Mouse (Mus musculus) hindbrain, postnatal 0 days (tissue): ENCODE data around the gene Pzp. TPM values are rescaled to one million over a fixed set of nuclear protein-coding genes. Genes with fewer than 3 reads are reported as not detected.

ENCODE experiments used
- ATAC-seq: fragments of 200-750 bp; cut with Nextera tagmentation; 2 replicates; pipeline ENCODE4 v1.8.0; 2017; ENCODE audit warnings: mild to moderate bottlenecking, moderate TSS enrichment, moderate library complexity
- DNase-seq: peaks from one replicate; pipeline ENCODE4 v3.0.0-alpha.2; 2015; ENCODE audit warnings: low spot score
- H3K27ac ChIP-seq: fragments of 300-500 bp; sonication (generic); 2 replicates; pipeline ENCODE4 v1.5.1; 2014; ENCODE audit warnings: mild to moderate bottlenecking
- H3K27me3 ChIP-seq: fragments of 300-500 bp; sonication (generic); 2 replicates; pipeline ENCODE4 v1.6.1; 2014; ENCODE audit warnings: low read length, mixed read lengths; ENCODE audit not compliant: insufficient read depth
- H3K36me3 ChIP-seq: fragments of 300-500 bp; sonication (generic); 2 replicates; pipeline ENCODE4 v1.6.1; 2014; ENCODE audit warnings: low read length, mixed read lengths; ENCODE audit not compliant: insufficient read depth
- H3K4me1 ChIP-seq: fragments of 300-500 bp; sonication (generic); 2 replicates; pipeline ENCODE4 v1.6.1; 2014; ENCODE audit warnings: antibody characterized with exemption, low read length, mixed read lengths; ENCODE audit not compliant: insufficient read depth
- H3K4me2 ChIP-seq: fragments of 300-500 bp; sonication (generic); 2 replicates; pipeline ENCODE4 v1.6.1; 2014; ENCODE audit warnings: low read depth, mild to moderate bottlenecking, low read length, moderate library complexity, mixed read lengths
- H3K4me3 ChIP-seq: fragments of 300-500 bp; sonication (generic); 2 replicates; pipeline ENCODE4 v1.5.1; 2014; ENCODE audit warnings: low read length
- H3K9ac ChIP-seq: fragments of 300-500 bp; sonication (generic); replicated peaks from 2 replicates; pipeline ENCODE4 v1.6.1; 2014; ENCODE audit warnings: mild to moderate bottlenecking, low read length, moderate library complexity, mixed read lengths
- H3K9me3 ChIP-seq: fragments of 300-500 bp; sonication (generic); 2 replicates; pipeline ENCODE4 v1.6.1; 2016; ENCODE audit warnings: low read length, mixed read lengths
- CTCF ChIP-seq: IDR thresholded peaks from 2 replicates; pipeline ENCODE4 v1.5.1; 2016; ENCODE audit warnings: antibody characterized with exemption, control low read depth, low read depth
- WGBS: fragments of 180-500 bp; shearing (Covaris S2); extraction: QIAGEN DNeasy Blood & Tissue Kit; methylation state at CpG from one replicate; pipeline ENCODE4 v1.1.7; 2014; 5-methylcytosine and 5-hydroxymethylcytosine counted together
- polyA plus RNA-seq: library from polyadenylated mRNA; unstranded; fragments of >200 nt; fragmentation: Nextera tagmentation; extraction: Ambion mirVana; gene quantifications from 2 replicates; pipeline ENCODE4 v1.2.1, GENCODE M21; 2015
- total RNA-seq: library from RNA; depleted of rRNA; stranded (reverse); fragments of >200 nt; gene quantifications from 2 replicates; pipeline ENCODE4 v1.2.3, GENCODE M21; 2014

Pzp gene
- total and polyA plus RNA-seq, 2 experiments from 2014 or later = 0.03 TPM; not detected in 1

- Histone ChIP-seq H3K36me3 (no peaks in the 10 kb centered on the region), H3K9me3 (no peaks in the 10 kb centered on the region), H3K4me1 (peaks cover 5% of the 10 kb centered on the region), H3K9ac (no peak overlapping the region), H3K4me2 (no peak overlapping the region), H3K27me3 (no peaks in the 10 kb centered on the region), H3K4me3 (no peak overlapping the region), H3K27ac (no peak overlapping the region)
- no peak for TF ChIP-seq CTCF
- DNase-seq (no peak), ATAC-seq (no peak)
- 94% methylated on average over 5 of the region's 5 CpGs for WGBS
Observed at GRCm38 (mm10) chr6:128447063-128447462, 79.5 kb downstream of the Pzp start.

DNA sequence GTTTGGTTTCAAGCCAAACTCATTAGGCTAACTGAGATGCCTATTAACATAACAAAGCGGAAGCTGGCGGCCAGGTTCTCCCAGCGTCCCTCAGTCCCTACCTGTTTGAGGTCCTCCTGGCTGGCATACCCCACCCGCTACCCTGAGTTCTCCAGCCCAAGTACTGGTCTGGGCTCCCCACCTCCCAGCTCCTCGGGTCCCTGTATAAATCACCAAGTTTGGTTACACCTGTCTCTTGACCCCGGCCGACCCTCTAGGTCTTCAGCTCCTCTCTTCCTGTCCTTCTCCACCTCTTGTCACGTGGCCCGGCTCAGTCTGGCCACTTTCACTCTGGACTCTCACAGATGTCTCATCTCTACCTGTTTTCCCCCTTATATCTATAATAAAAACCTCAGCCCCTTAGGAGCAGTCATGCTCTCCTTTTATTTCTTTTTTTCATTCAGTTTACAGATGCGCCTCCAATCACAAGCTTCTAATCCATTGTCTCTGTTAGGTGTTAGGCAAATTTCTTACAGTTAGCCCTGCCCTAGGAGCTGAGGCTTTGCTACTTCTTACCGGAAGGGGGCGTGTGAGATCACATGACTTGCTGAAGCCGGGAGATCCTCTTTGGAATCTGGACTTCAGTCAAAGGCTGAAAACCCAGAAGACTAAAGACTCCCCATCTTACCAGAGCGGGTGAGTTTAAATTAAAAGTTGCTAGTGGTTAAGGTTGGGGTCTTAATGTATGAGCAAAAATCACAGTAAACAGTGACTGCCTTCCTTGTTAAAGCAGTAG lies 80.6 kb downstream of the Pzp start:
- H3K4me2 ChIP-seq = peak overlapping the region; percentile 52
- H3K4me1 ChIP-seq = peaks cover 5% of the 10 kb centered on the region
- no peak overlapping the region for H3K27ac ChIP-seq
- ATAC-seq (peak; percentile 79), DNase-seq (peak; percentile 86)
- H3K27me3 ChIP-seq = no peaks in the 10 kb centered on the region
- WGBS = 12% methylated on average over 14 of the region's 14 CpGs
- peak overlapping the region; percentile 11 for H3K4me3 ChIP-seq
- TF ChIP-seq CTCF = peak; percentile 84
- H3K36me3 ChIP-seq = no peaks in the 10 kb centered on the region
- 0 out of 2 replicates have a peak overlapping the region, but pooled peaks have one; percentile 24 for H3K9ac ChIP-seq
- H3K9me3 ChIP-seq = no peaks in the 10 kb centered on the region

DNA sequence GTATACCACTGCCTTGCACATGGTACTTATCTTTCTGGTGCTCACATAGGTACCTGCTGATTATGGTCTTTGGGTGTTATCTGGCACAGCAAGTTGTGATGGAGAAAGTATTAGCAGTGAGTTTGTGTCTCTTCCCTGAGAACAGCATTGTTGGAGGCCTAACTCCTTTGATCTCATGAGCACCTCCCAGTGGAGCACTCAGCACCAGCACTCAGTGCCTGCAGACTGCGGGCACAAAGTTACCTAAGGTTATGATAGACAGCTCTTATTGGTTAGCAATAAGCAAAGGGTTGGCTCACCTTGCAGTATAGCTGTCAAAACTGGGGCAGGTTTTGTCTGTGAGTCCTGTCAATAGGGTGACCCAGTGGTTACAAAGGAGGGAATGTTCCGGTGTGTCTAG lies 86.3 kb downstream of the Pzp start:
- 91% methylated on average over 2 of the region's 2 CpGs for WGBS
- Histone ChIP-seq H3K36me3 (peaks cover 5% of the 10 kb centered on the region; the same call in 1 of the 2 replicates), H3K27ac (no peak overlapping the region), H3K9ac (no peak overlapping the region), H3K4me2 (no peak overlapping the region), H3K27me3 (no peaks in the 10 kb centered on the region), H3K9me3 (no peaks in the 10 kb centered on the region), H3K4me1 (no peaks in the 10 kb centered on the region; the same call in none of the 2 replicates), H3K4me3 (no peak overlapping the region)
- ATAC-seq (no peak), DNase-seq (no peak)
- 0 out of 2 replicates have a peak, but pooled peaks have one; percentile 16 for TF ChIP-seq CTCF

GRCm38 (mm10) chr6:128438871-128439341 lies 87.6 kb downstream of the Pzp start:
- no peak for TF ChIP-seq CTCF
- Histone ChIP-seq H3K4me3 (peak overlapping the region; percentile 97), H3K27me3 (no peaks in the 10 kb centered on the region), H3K9ac (peak overlapping the region; percentile 93), H3K4me2 (peak overlapping the region; percentile 80), H3K36me3 (peaks cover 19% of the 10 kb centered on the region), H3K27ac (peak overlapping the region; percentile 90), H3K4me1 (no peaks in the 10 kb centered on the region; the same call in none of the 2 replicates), H3K9me3 (no peaks in the 10 kb centered on the region)
- peak; percentile 73 for ATAC-seq
- 29% methylated on average over 17 of the region's 18 CpGs for WGBS
- no peak for DNase-seq

GRCm38 (mm10) chr6:128438317-128438870 lies 88.1 kb downstream of the Pzp start, which contains the start of gene Fkbp4:
TSS of gene Fkbp4 (minus strand) at chr6:128438677.
- Histone ChIP-seq H3K9ac (peak within 1 kb of the TSS; percentile 93), H3K36me3 (peaks cover 24% of the 10 kb centered on the region), H3K27me3 (no peaks in the 10 kb centered on the region), H3K4me3 (peak within 1 kb of the TSS; percentile 97), H3K4me2 (peak within 1 kb of the TSS; percentile 80), H3K9me3 (no peaks in the 10 kb centered on the region), H3K4me1 (no peaks in the 10 kb centered on the region; the same call in none of the 2 replicates), H3K27ac (peak within 1 kb of the TSS; percentile 90)
- WGBS = 0% methylated on average over 55 of the region's 67 CpGs
- DNase-seq (peak; percentile 97), ATAC-seq (peak; percentile 95)
- 0 out of 2 replicates have a peak, but pooled peaks have one; percentile 3 for TF ChIP-seq CTCF

DNA sequence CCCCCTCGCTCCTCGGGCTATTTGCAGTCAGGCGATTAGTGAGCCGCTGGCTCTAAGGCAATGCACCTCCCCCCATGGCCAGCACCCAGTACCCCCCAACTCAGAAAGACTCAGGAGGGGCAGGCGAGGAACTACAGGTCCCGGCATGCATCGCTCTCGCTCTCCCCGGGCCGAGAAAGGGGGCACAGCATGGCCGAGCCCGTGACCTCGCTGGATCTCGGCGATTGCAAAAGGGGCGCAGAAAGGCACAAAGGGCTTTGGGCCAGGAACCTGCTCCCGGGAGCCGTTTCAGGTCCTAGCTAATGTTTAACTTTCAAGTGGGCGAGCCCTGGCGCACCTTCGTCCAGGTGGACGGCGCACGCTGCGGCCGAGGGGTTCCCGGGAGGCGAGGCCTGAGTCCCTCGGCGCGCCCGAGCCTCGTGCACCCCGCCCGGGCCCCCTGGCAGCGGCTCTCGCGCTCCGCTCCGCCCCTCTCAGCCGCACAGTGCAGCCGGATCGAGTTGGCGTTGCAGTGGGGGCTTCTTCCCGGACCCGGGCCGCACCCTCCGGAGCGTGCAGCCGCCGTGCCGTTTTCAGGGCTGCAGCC lies 88.7 kb downstream of the Pzp start:
- TF ChIP-seq CTCF = no peak
- Histone ChIP-seq H3K27ac (peak overlapping the region; percentile 90), H3K4me3 (peak overlapping the region; percentile 97), H3K27me3 (no peaks in the 10 kb centered on the region), H3K9ac (peak overlapping the region; percentile 93), H3K36me3 (peaks cover 29% of the 10 kb centered on the region), H3K4me1 (no peaks in the 10 kb centered on the region; the same call in none of the 2 replicates), H3K9me3 (no peaks in the 10 kb centered on the region), H3K4me2 (peak overlapping the region; percentile 80)
- WGBS = under 1% methylated on average over 51 of the region's 52 CpGs
- DNase-seq (peak; percentile 81), ATAC-seq (peak; percentile 75)
